Mouse (Mus musculus) bone marrow, adult 2 months (tissue): ENCODE results near the gene Ppp1cc.

Source experiments
- CTCF ChIP-seq: fragments of 200-500 bp; IDR thresholded peaks from 2 replicates; pipeline ENCODE4 v1.5.1; 2011; ENCODE audit warnings: low read length, control low read depth; ENCODE audit not compliant: control insufficient read depth, insufficient read depth
- POLR2A ChIP-seq: fragments of 200-500 bp; IDR thresholded peaks from 2 replicates; pipeline ENCODE4 v1.6.1; 2011; ENCODE audit warnings: low read depth, mild to moderate bottlenecking, control low read depth, low read length, borderline replicate concordance; ENCODE audit not compliant: control insufficient read depth

- no peak for TF ChIP-seq CTCF
- no peak for TF ChIP-seq POLR2A
Observed at GRCm38 (mm10) chr5:122125211-122125760, 32.8 kb upstream of the Ppp1cc start.
